Comparison of ENCODE assay signal across 8 mouse cellular contexts in the genomic region with DNA sequence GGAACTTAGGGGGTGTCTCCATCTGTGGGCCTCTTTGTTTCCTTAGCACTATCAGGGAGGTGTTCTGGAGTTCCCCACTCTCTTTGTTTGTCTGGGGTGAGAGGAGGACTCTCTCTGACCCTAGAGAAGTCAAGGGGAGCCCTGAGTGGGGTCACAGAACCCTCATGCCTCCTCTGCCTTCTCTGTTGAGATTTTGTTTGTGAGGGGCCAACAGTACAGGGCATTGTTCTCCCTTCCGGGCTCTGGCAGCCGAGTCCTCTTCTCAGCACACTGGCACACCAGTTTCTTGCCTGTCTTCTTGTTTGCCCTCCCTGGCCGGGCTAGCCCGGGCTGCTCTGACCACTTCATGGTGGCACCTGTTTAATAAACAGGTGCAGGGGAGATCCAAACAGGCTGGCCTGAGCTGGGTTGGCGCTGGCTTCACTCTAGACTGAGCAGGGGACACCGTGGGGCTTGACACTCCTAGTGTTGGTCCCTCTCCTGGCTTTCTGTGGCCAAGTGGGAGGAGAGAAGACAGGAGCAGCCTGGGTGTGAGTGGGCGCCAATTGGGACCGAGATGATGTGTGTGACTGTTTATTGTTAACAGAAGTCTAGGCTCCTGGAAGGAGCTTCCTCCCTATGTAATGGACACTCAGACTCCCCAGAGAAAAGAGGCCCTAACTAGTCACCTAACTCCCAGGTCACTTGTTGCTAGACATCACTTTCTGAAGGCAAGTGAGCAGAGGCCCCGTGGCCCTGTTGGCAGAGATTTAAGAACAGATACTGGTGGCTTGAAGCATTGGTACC. TPM values are rescaled to one million over a fixed set of nuclear protein-coding genes. Genes with fewer than 3 reads are reported as not detected.
A peak's percentile ranks its signal among the peaks of the same experiment; 100 is the strongest.
DNase-seq lines count a peak whose midpoint lies in the region; ATAC-seq lines count a peak whose summit lies in the region.

No protein-coding gene starts in this region.

- peak overlapping the region; percentile 73 for H3K27ac ChIP-seq in heart, embryonic 16.5 days (ENCODE audit: low read length)
- peak overlapping the region; percentile 42 for H3K27ac ChIP-seq in limb, embryonic 12.5 days

- DNase-seq in heart, postnatal 14 days: no peak
- DNase-seq in cerebellum, postnatal 36 days: peak; percentile 34 to 43
- DNase-seq in frontal cortex, adult 2 months (ENCODE audit: extremely low spot score in 1 of 2, low spot score in 1 of 2): no peak
- DNase-seq in left cerebral cortex, adult 9 months (ENCODE audit: low spot score in 2 of 2): no peak
- no peak for DNase-seq in left cerebral cortex, postnatal 36 days (ENCODE audit: low spot score in 2 of 2)

- peak overlapping the region; percentile 54 for H3K9ac ChIP-seq in heart, embryonic 16.5 days (ENCODE audit: low read length)
- H3K9ac ChIP-seq in limb, embryonic 12.5 days (replicated peaks): peak overlapping the region; percentile 8; the same call in 1 of the 2 replicates

- no peak for ATAC-seq in heart, embryonic 16.5 days (replicated peaks; ENCODE audit: extremely low read depth, insufficient read depth, low FRiP score)
- ATAC-seq in CD4-positive, CD25-positive, alpha-beta regulatory T cell, adult 4 months: peak; percentile 11
- ATAC-seq in limb, embryonic 12.5 days (ENCODE audit: insufficient number of reproducible peaks, insufficient read depth, low FRiP score, low TSS enrichment, low read depth): no peak

- H3K9me3 ChIP-seq in heart, embryonic 16.5 days (replicated peaks; ENCODE audit: control insufficient read depth, low read length): no peaks in the 10 kb centered on the region
- H3K9me3 ChIP-seq in limb, embryonic 12.5 days: no peaks in the 10 kb centered on the region

- H3K36me3 ChIP-seq in heart, embryonic 16.5 days (ENCODE audit: control insufficient read depth, insufficient read depth): no peaks in the 10 kb centered on the region
- H3K36me3 ChIP-seq in limb, embryonic 12.5 days: no peaks in the 10 kb centered on the region

- no peak overlapping the region for H3K4me3 ChIP-seq in heart, embryonic 16.5 days (ENCODE audit: low read length)
- H3K4me3 ChIP-seq in limb, embryonic 12.5 days (replicated peaks): no peak overlapping the region

- intact Hi-C loops in heart, postnatal 14 days (cut with DNase I): no loop called here
- intact Hi-C loops in left cerebral cortex, postnatal 36 days (cut with DNase I): no loop called here

- no peak overlapping the region for H3K4me2 ChIP-seq in heart, embryonic 16.5 days (ENCODE audit: low read depth, low read length)
- no peak overlapping the region for H3K4me2 ChIP-seq in limb, embryonic 12.5 days

- 62% methylated on average over 9 of the region's 9 CpGs for WGBS in heart, embryonic 16.5 days
- 74% methylated on average over 9 of the region's 9 CpGs for WGBS in limb, embryonic 12.5 days

- H3K4me1 ChIP-seq in heart, embryonic 16.5 days (ENCODE audit: control insufficient read depth, insufficient read depth, low read length): peaks cover 34% of the 10 kb centered on the region
- peaks cover 16% of the 10 kb centered on the region for H3K4me1 ChIP-seq in limb, embryonic 12.5 days (replicated peaks)

- no peaks in the 10 kb centered on the region for H3K27me3 ChIP-seq in heart, embryonic 16.5 days (ENCODE audit: control insufficient read depth, insufficient read depth, low read length)
- H3K27me3 ChIP-seq in limb, embryonic 12.5 days: no peaks in the 10 kb centered on the region

RNA-seq across cellular contexts. Expression of a gene that starts 6.9 kb away (rescaled TPM):
- polyA plus RNA-seq in heart, embryonic 16.5 days (2015; fragmentation: Nextera tagmentation; extraction: Ambion mirVana): 3.0 and 4.3 TPM in 2 replicates
- total RNA-seq in heart, postnatal 14 days (2021): 10 to 100 TPM; 23.4 to 25.8 TPM
- 10 to 100 TPM; 17.3 to 27.2 TPM for polyA plus RNA-seq in CD4-positive, CD25-positive, alpha-beta regulatory T cell, adult 4 months (2017; shearing (Covaris generic))
- 3.7 and 4.2 TPM in 2 replicates for polyA plus RNA-seq in limb, embryonic 12.5 days (2016; fragmentation: Nextera tagmentation; extraction: Ambion mirVana)
- 26.7 and 26.9 TPM in 2 replicates for polyA plus RNA-seq in frontal cortex, adult 2 months (2012; rRNA removed)
- 10 to 100 TPM; 51.1 to 63.1 TPM for total RNA-seq in left cerebral cortex, postnatal 36 days (2021)

RNA-seq across cellular contexts. Expression of a gene that starts 25.0 kb away (rescaled TPM):
- 11.0 and 14.0 TPM in 2 replicates for polyA plus RNA-seq in heart, embryonic 16.5 days (2015; fragmentation: Nextera tagmentation; extraction: Ambion mirVana)
- total RNA-seq in heart, postnatal 14 days (2021): 10 to 100 TPM; 15.7 to 16.5 TPM
- polyA plus RNA-seq in CD4-positive, CD25-positive, alpha-beta regulatory T cell, adult 4 months (2017; shearing (Covaris generic)): under 1 TPM; 0.85 to 0.91 TPM
- polyA plus RNA-seq in limb, embryonic 12.5 days (2016; fragmentation: Nextera tagmentation; extraction: Ambion mirVana): 5.4 and 6.0 TPM in 2 replicates
- polyA plus RNA-seq in frontal cortex, adult 2 months (2012; rRNA removed): 3.3 and 4.1 TPM in 2 replicates
- total RNA-seq in left cerebral cortex, postnatal 36 days (2021): 1 to 10 TPM; 1.2 to 1.8 TPM

RNA-seq across cellular contexts. Expression of a gene that starts 28.5 kb away (rescaled TPM):
- polyA plus RNA-seq in heart, embryonic 16.5 days (2015; fragmentation: Nextera tagmentation; extraction: Ambion mirVana): 11.0 and 13.3 TPM in 2 replicates
- total RNA-seq in heart, postnatal 14 days (2021): 10 to 100 TPM; 42.2 to 44.1 TPM
- under 1 TPM in 1 of 2 experiments, not detected in 1; 0.56 TPM for polyA plus RNA-seq in CD4-positive, CD25-positive, alpha-beta regulatory T cell, adult 4 months (2017; shearing (Covaris generic))
- 0.26 and 0.67 TPM in 2 replicates for polyA plus RNA-seq in limb, embryonic 12.5 days (2016; fragmentation: Nextera tagmentation; extraction: Ambion mirVana)
- 2.0 and 2.9 TPM in 2 replicates for polyA plus RNA-seq in frontal cortex, adult 2 months (2012; rRNA removed)
- total RNA-seq in left cerebral cortex, postnatal 36 days (2021): 1 to 10 TPM; 1.9 to 2.3 TPM

RNA-seq across cellular contexts. Expression of a gene that starts 49.5 kb away (rescaled TPM):
- polyA plus RNA-seq in heart, embryonic 16.5 days (2015; fragmentation: Nextera tagmentation; extraction: Ambion mirVana): 68.0 and 78.0 TPM in 2 replicates
- 100 to 1,000 TPM; 124 to 130 TPM for total RNA-seq in heart, postnatal 14 days (2021)
- polyA plus RNA-seq in CD4-positive, CD25-positive, alpha-beta regulatory T cell, adult 4 months (2017; shearing (Covaris generic)): 10 to 100 TPM; 22.1 to 42.5 TPM
- 80.8 and 89.5 TPM in 2 replicates for polyA plus RNA-seq in limb, embryonic 12.5 days (2016; fragmentation: Nextera tagmentation; extraction: Ambion mirVana)
- polyA plus RNA-seq in frontal cortex, adult 2 months (2012; rRNA removed): 221 and 251 TPM in 2 replicates
- 100 to 1,000 TPM; 315 to 349 TPM for total RNA-seq in left cerebral cortex, postnatal 36 days (2021)

RNA-seq across cellular contexts. Expression of a gene that starts 51.8 kb away (rescaled TPM):
- 31.4 and 34.1 TPM in 2 replicates for polyA plus RNA-seq in heart, embryonic 16.5 days (2015; fragmentation: Nextera tagmentation; extraction: Ambion mirVana)
- 10 to 100 TPM; 84.8 to 93.3 TPM for total RNA-seq in heart, postnatal 14 days (2021)
- 10 to 100 TPM; 37.0 to 42.3 TPM for polyA plus RNA-seq in CD4-positive, CD25-positive, alpha-beta regulatory T cell, adult 4 months (2017; shearing (Covaris generic))
- polyA plus RNA-seq in limb, embryonic 12.5 days (2016; fragmentation: Nextera tagmentation; extraction: Ambion mirVana): 79.6 and 83.0 TPM in 2 replicates
- polyA plus RNA-seq in frontal cortex, adult 2 months (2012; rRNA removed): 86.2 and 95.8 TPM in 2 replicates
- total RNA-seq in left cerebral cortex, postnatal 36 days (2021): 100 to 1,000 TPM; 127 to 138 TPM

Comparison
In these comparisons a context has a peak if more than half of its experiments do, and no peak if none do; other contexts are left out.
1. DNase-seq: peak in cerebellum, postnatal 36 days (2 of 2); none in heart, postnatal 14 days (0 of 2), frontal cortex, adult 2 months (0 of 2), left cerebral cortex, adult 9 months (0 of 2) and left cerebral cortex, postnatal 36 days (0 of 2).